Mouse (Mus musculus) right cerebral cortex, postnatal 14 days (tissue): ENCODE results near the gene Shroom2.
A peak's percentile ranks its signal among the peaks of the same experiment; 100 is the strongest.

Experiments used
- DNase-seq: peaks from one replicate; pipeline ENCODE4 v3.0.0; 2022

Shroom2 gene

GRCm38 (mm10) chrX:152701679-152702078 lies 67.6 kb downstream of the Shroom2 start:
- DNase-seq, result no peak

GRCm38 (mm10) chrX:152690788-152691291 lies 78.4 kb downstream of the Shroom2 start:
- no peak for DNase-seq

- no peak for DNase-seq
These were observed 90.0 kb downstream of the Shroom2 start for GRCm38 (mm10) chrX:152679190-152679814.

- peak; percentile 11 for DNase-seq
These were observed 92.9 kb downstream of the Shroom2 start for GRCm38 (mm10) chrX:152676357-152676756.

GRCm38 (mm10) chrX:152673431-152673830 lies 95.8 kb downstream of the Shroom2 start:
- DNase-seq, result no peak

GRCm38 (mm10) chrX:152657363-152658036 lies 111.8 kb downstream of the Shroom2 start:
- DNase-seq, result no peak

- no peak for DNase-seq
These were observed 112.7 kb downstream of the Shroom2 start for GRCm38 (mm10) chrX:152656609-152656939.

GRCm38 (mm10) chrX:152655796-152656608 lies 113.3 kb downstream of the Shroom2 start:
- no peak for DNase-seq

GRCm38 (mm10) chrX:152652676-152653075 lies 116.6 kb downstream of the Shroom2 start:
- no peak for DNase-seq

- no peak for DNase-seq
These were observed 124.4 kb downstream of the Shroom2 start for GRCm38 (mm10) chrX:152644827-152645226.

GRCm38 (mm10) chrX:152643679-152644638 lies 125.3 kb downstream of the Shroom2 start:
- peak; percentile 29 for DNase-seq

- no peak for DNase-seq
These were observed 126.1 kb downstream of the Shroom2 start for GRCm38 (mm10) chrX:152643201-152643600.

- DNase-seq, result no peak
These were observed 126.6 kb downstream of the Shroom2 start for GRCm38 (mm10) chrX:152642627-152643026.

- DNase-seq, result no peak
These were observed 133.9 kb downstream of the Shroom2 start for GRCm38 (mm10) chrX:152635397-152635796.

- no peak for DNase-seq
These were observed 147.9 kb downstream of the Shroom2 start for GRCm38 (mm10) chrX:152621407-152621806.

GRCm38 (mm10) chrX:152620917-152621316 lies 148.3 kb downstream of the Shroom2 start:
- DNase-seq, result no peak

- peak; percentile 19 for DNase-seq
These were observed 150.8 kb downstream of the Shroom2 start for GRCm38 (mm10) chrX:152618464-152618863.

- no peak for DNase-seq
These were observed 206.2 kb downstream of the Shroom2 start, which contains the start of gene Cldn34a for GRCm38 (mm10) chrX:152563034-152563433. Gene Cldn34a, plus strand, starts transcription at chrX:152563334.
